Mouse (Mus musculus) regulatory T cell (primary cell): Measurements from ENCODE around the gene Itpk1.

Experiments
- in situ Hi-C: fragments of 300-600 bp; cut with MboI, MseI; formaldehyde crosslinking; loops from one replicate; pipeline ENCODE4 v1.15.1; 2025; ENCODE audit warnings: high pct_unique_total_duplicates

The Itpk1 gene

GRCm38 (mm10) chr12:102566951-102567350, 137.8 kb downstream of the Itpk1 start:
- in situ Hi-C loops, result loop anchor here (10.0 kb wide), 2 partner anchors 708 to 1578 kb away; no protein-coding TSS in a partner anchor

- in situ Hi-C loops, result loop anchor here (10.0 kb wide), 2 partner anchors 710 to 1580 kb away; no protein-coding TSS in a partner anchor
These were observed 139.6 kb downstream of the Itpk1 start for GRCm38 (mm10) chr12:102565086-102565485.

- in situ Hi-C loops, result no loop called here
These were observed 147.4 kb downstream of the Itpk1 start for GRCm38 (mm10) chr12:102557372-102557771.

GRCm38 (mm10) chr12:102555850-102556249, 148.9 kb downstream of the Itpk1 start:
- in situ Hi-C loops, result no loop called here

- in situ Hi-C loops, result no loop called here
These were observed 149.8 kb downstream of the Itpk1 start, which contains the start of gene Chga for GRCm38 (mm10) chr12:102554721-102555516. Gene Chga, plus strand, starts transcription at chr12:102554969.

- in situ Hi-C loops, result no loop called here
These were observed 150.9 kb downstream of the Itpk1 start for GRCm38 (mm10) chr12:102553705-102554275.

GRCm38 (mm10) chr12:102552001-102552400, 152.7 kb downstream of the Itpk1 start:
- in situ Hi-C loops, result no loop called here

- in situ Hi-C loops, result no loop called here
These were observed 153.5 kb downstream of the Itpk1 start for GRCm38 (mm10) chr12:102551186-102551585.

GRCm38 (mm10) chr12:102550529-102550928, 154.2 kb downstream of the Itpk1 start:
- in situ Hi-C loops, result no loop called here

- in situ Hi-C loops, result no loop called here
These were observed 159.6 kb downstream of the Itpk1 start for GRCm38 (mm10) chr12:102545122-102545521.

- in situ Hi-C loops, result no loop called here
These were observed 163.6 kb downstream of the Itpk1 start for GRCm38 (mm10) chr12:102541168-102541567.

GRCm38 (mm10) chr12:102540278-102540677, 164.5 kb downstream of the Itpk1 start:
- in situ Hi-C loops, result no loop called here

- in situ Hi-C loops, result no loop called here
These were observed 168.9 kb downstream of the Itpk1 start for GRCm38 (mm10) chr12:102535796-102536195.

GRCm38 (mm10) chr12:102527989-102528388, 176.7 kb downstream of the Itpk1 start:
- in situ Hi-C loops, result no loop called here

- in situ Hi-C loops, result loop anchor here (25.0 kb wide), 1 partner anchor 213 kb away; the partner anchor contains the start of genes Moap1 and Tmem251
These were observed 180.0 kb downstream of the Itpk1 start for GRCm38 (mm10) chr12:102524760-102525159.

- in situ Hi-C loops, result loop anchor here (25.0 kb wide), 1 partner anchor 213 kb away; the partner anchor contains the start of genes Moap1 and Tmem251
These were observed 180.5 kb downstream of the Itpk1 start for GRCm38 (mm10) chr12:102524216-102524615.

- in situ Hi-C loops, result loop anchor here (25.0 kb wide), 1 partner anchor 215 kb away; the partner anchor contains the start of genes Moap1 and Tmem251
These were observed 182.9 kb downstream of the Itpk1 start for GRCm38 (mm10) chr12:102521777-102522319.

- in situ Hi-C loops, result loop anchor here (25.0 kb wide), 1 partner anchor 217 kb away; the partner anchor contains the start of genes Moap1 and Tmem251
These were observed 184.6 kb downstream of the Itpk1 start for GRCm38 (mm10) chr12:102519929-102520720.
